Mouse (Mus musculus): ENCODE measurements around the gene Arf6. TPM values are rescaled to one million over a fixed set of nuclear protein-coding genes. Genes with fewer than 3 reads are reported as not detected.

The Arf6 gene
- polyA plus RNA-seq (2014; fragmentation: Nextera tagmentation; extraction: Ambion mirVana), result 33.8 and 34.5 TPM in 2 replicates

DNA sequence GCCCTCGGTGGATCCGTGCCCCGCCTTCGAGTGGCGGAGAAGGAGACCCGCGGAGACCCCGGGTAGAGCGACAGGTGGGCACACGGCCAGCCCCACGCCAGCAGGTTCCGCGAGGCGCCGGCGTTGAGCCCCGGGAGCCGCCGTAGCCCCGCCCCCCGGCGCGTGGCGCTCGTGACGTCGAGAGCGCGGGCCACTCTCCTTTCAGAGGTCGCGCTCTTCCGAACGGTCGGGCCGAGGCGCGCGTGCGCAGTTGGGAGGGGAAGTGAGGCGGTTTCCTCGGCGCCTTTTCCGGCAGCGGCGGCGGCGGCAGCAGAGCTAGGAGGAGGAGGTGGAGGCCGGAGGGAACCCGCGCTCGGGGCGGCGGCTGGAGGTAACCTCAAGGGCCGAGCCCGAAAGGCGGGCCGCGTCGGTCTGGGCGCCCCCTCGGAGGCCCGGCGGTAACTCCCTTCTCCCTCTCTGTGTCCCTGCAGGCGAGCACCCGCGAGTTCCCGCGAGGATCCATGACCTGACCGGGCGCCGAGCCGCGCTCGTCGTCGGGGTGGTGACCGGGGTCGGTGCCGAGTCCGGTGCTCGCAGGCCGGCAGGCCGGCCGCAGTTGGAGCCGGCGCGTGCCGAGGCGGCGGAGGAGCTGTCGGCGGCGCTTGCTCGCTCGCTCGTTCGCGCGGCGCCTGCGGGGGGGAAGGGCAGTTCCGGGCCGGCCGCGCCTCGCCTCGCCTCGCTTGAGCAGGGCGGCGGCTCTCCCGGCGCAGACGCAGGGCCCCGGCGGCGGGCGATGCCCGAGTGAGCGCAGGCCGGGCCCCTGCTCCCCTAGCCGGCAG, at the start of gene Arf6, which contains the start of gene Gm9887:
Arf6 (plus strand) TSS at position 297 of the 818 bp plus-strand sequence.
Gm9887 (minus strand) TSS at position 605 of the 818 bp plus-strand sequence.
- DNase-seq (ENCODE audit: low spot score) (peak; percentile 98), ATAC-seq (peak; percentile 95)
- H3K9me3 ChIP-seq (replicated peaks; ENCODE audit: control insufficient read depth, low read length), result no peaks in the 10 kb centered on the region

DNA sequence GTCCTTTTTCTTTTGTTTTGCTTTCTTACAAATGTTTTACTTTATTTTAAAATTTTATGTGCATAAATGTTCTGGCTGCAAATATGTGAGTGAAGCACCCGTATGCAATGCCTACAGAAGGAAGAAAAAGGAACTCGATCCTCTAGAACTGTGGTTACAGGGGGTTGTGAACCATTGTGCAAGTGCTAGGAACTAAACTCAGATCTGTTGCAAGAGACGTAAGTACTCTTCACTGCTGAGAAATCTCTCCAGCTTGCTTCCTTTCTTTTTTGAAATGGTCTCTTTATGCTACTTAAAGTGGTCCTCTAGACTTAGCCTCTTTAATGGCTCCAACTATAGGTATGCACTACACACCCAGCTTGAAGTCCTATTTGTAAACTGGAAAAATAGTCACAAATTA, 40.8 kb upstream of the Arf6 start:
- Histone ChIP-seq H3K27me3 (replicated peaks; ENCODE audit: control insufficient read depth, insufficient read depth, low read length) (no peaks in the 10 kb centered on the region), H3K9me3 (replicated peaks; ENCODE audit: control insufficient read depth, low read length) (no peaks in the 10 kb centered on the region), H3K4me2 (ENCODE audit: low read length) (no peak overlapping the region), H3K36me3 (ENCODE audit: control insufficient read depth, insufficient read depth, low read length) (peaks cover 56% of the 10 kb centered on the region), H3K4me1 (ENCODE audit: control insufficient read depth, insufficient read depth, low read length) (no peaks in the 10 kb centered on the region), H3K27ac (ENCODE audit: low read depth, low read length) (no peak overlapping the region), H3K9ac (ENCODE audit: low read length) (no peak overlapping the region), H3K4me3 (ENCODE audit: low read depth, low read length) (no peak overlapping the region)
- DNase-seq (ENCODE audit: low spot score) (no peak), ATAC-seq (no peak)
- 94% methylated on average over 3 of the region's 3 CpGs for WGBS

More for the DNA sequence above, at the start of gene Arf6, which contains the start of gene Gm9887:
- peak within 1 kb of the TSS; percentile 92 for H3K27ac ChIP-seq (ENCODE audit: low read depth, low read length)
- peaks cover 7% of the 10 kb centered on the region; the same call in 1 of the 2 replicates for H3K36me3 ChIP-seq (ENCODE audit: control insufficient read depth, insufficient read depth, low read length)
- peak within 1 kb of the TSS; percentile 96 for H3K4me3 ChIP-seq (ENCODE audit: low read depth, low read length)
- peak within 1 kb of the TSS; percentile 96 for H3K9ac ChIP-seq (ENCODE audit: low read length)
- peaks cover 12% of the 10 kb centered on the region for H3K4me1 ChIP-seq (ENCODE audit: control insufficient read depth, insufficient read depth, low read length)
- no peaks in the 10 kb centered on the region for H3K27me3 ChIP-seq (replicated peaks; ENCODE audit: control insufficient read depth, insufficient read depth, low read length)
- peak within 1 kb of the TSS; percentile 94 for H3K4me2 ChIP-seq (ENCODE audit: low read length)
- under 1% methylated on average over 68 of the region's 121 CpGs for WGBS

DNA sequence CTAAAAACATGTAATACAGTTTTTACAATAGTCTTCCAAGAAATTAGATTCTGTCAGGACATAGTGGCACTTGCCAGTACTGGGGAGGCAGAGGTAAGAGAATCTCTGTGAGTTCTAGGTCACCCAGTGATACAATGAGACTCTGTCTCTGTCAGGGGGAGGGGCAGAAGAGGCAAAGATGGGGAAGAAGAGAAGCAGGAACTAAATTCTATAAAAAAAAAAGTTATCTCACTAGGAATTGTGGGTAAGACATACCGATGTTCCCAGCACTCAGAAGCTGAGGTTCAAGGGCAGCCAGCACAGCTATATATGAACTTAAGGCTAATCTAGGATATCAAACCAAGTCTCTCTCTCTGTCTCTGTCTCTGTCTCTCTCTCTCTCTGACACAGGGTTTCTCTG, 39.8 kb upstream of the Arf6 start:
- 100% methylated on average over 1 of the region's 1 CpGs for WGBS

DNA sequence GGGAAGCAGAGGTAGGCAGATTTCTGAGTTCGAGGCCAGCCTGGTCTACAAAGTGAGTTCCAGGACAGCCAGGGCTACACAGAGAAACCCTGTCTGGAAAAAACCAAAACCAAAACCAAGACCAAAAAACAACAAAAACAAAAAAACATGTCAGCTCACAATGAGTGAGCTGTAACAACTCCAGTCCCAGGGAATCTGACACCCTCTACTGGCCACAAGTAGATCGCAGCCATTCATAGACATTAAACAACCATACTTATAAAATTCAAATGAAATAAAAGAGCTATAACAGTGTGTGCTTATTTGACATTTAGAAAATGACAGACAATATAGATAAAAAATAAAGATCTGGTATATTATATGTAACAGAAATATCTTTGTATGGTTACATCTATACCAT, 38.4 kb upstream of the Arf6 start:
- Histone ChIP-seq H3K4me3 (ENCODE audit: low read depth, low read length) (no peak overlapping the region), H3K9ac (ENCODE audit: low read length) (no peak overlapping the region), H3K4me2 (ENCODE audit: low read length) (no peak overlapping the region), H3K27me3 (replicated peaks; ENCODE audit: control insufficient read depth, insufficient read depth, low read length) (no peaks in the 10 kb centered on the region), H3K9me3 (replicated peaks; ENCODE audit: control insufficient read depth, low read length) (no peaks in the 10 kb centered on the region), H3K36me3 (ENCODE audit: control insufficient read depth, insufficient read depth, low read length) (peaks cover 58% of the 10 kb centered on the region), H3K27ac (ENCODE audit: low read depth, low read length) (no peak overlapping the region), H3K4me1 (ENCODE audit: control insufficient read depth, insufficient read depth, low read length) (no peaks in the 10 kb centered on the region)
- DNase-seq (ENCODE audit: low spot score) (peak; percentile 47), ATAC-seq (no peak)
- WGBS, result 92% methylated on average over 2 of the region's 2 CpGs

More for the DNA sequence above, 39.8 kb upstream of the Arf6 start:
- Histone ChIP-seq H3K9ac (ENCODE audit: low read length) (no peak overlapping the region), H3K4me2 (ENCODE audit: low read length) (no peak overlapping the region), H3K27ac (ENCODE audit: low read depth, low read length) (no peak overlapping the region), H3K36me3 (ENCODE audit: control insufficient read depth, insufficient read depth, low read length) (peaks cover 56% of the 10 kb centered on the region), H3K4me1 (ENCODE audit: control insufficient read depth, insufficient read depth, low read length) (no peaks in the 10 kb centered on the region), H3K27me3 (replicated peaks; ENCODE audit: control insufficient read depth, insufficient read depth, low read length) (no peaks in the 10 kb centered on the region), H3K9me3 (replicated peaks; ENCODE audit: control insufficient read depth, low read length) (no peaks in the 10 kb centered on the region), H3K4me3 (ENCODE audit: low read depth, low read length) (no peak overlapping the region)
- ATAC-seq (no peak), DNase-seq (ENCODE audit: low spot score) (no peak)

DNA sequence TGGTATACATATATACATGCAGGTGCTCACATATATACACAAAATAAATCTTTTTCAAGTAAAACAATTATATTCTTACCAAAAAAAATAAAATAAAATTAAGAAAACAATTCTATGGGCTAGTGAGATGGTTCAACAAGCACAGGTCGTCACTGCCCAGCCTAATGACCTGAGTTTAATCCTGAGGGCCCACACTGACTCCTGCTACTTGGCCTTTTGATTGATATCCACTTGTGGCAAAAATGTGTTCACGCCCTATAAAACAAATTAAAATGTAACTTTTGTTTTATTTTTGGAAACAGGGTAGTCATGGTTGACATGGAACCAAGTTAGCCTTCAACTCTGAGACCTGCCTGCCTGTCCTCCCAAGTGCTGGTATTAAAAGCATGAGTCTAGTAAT, 22.0 kb upstream of the Arf6 start:
- no peak overlapping the region for H3K4me3 ChIP-seq (ENCODE audit: low read depth, low read length)
- H3K9me3 ChIP-seq (replicated peaks; ENCODE audit: control insufficient read depth, low read length), result no peaks in the 10 kb centered on the region
- no peak overlapping the region for H3K4me2 ChIP-seq (ENCODE audit: low read length)
- no peak for ATAC-seq
- no peaks in the 10 kb centered on the region for H3K27me3 ChIP-seq (replicated peaks; ENCODE audit: control insufficient read depth, insufficient read depth, low read length)
- no peak overlapping the region for H3K27ac ChIP-seq (ENCODE audit: low read depth, low read length)
- H3K36me3 ChIP-seq (ENCODE audit: control insufficient read depth, insufficient read depth, low read length), result peaks cover 72% of the 10 kb centered on the region
- no peaks in the 10 kb centered on the region for H3K4me1 ChIP-seq (ENCODE audit: control insufficient read depth, insufficient read depth, low read length)
- 87% methylated on average over 2 of the region's 2 CpGs for WGBS
- H3K9ac ChIP-seq (ENCODE audit: low read length), result no peak overlapping the region
- DNase-seq (ENCODE audit: low spot score), result no peak

DNA sequence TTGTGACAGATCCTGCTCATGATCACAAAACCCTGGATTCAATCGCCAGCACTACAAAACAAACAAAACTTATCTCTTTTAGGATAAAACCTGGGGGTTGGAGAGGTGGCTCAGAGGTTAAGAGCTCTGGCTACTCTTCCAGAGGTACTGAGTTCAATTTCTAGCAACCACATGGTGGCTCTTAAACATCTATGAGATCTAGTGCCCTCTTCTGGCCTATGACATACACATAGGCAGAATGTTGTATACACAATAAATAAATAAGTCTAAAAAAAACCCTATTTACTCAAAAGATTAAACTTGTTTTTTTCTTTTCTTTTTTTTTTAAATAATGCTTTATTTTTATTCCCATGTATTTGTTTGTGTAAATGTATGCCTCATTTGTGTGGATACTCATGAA, 20.3 kb upstream of the Arf6 start:
- H3K4me3 ChIP-seq (ENCODE audit: low read depth, low read length), result no peak overlapping the region
- H3K9me3 ChIP-seq (replicated peaks; ENCODE audit: control insufficient read depth, low read length), result no peaks in the 10 kb centered on the region
- peaks cover 64% of the 10 kb centered on the region for H3K36me3 ChIP-seq (ENCODE audit: control insufficient read depth, insufficient read depth, low read length)
- no peak overlapping the region for H3K4me2 ChIP-seq (ENCODE audit: low read length)
- no peak overlapping the region for H3K9ac ChIP-seq (ENCODE audit: low read length)
- ATAC-seq, result no peak
- DNase-seq (ENCODE audit: low spot score), result peak; percentile 13
- peaks cover 2% of the 10 kb centered on the region; the same call in 1 of the 2 replicates for H3K4me1 ChIP-seq (ENCODE audit: control insufficient read depth, insufficient read depth, low read length)
- H3K27ac ChIP-seq (ENCODE audit: low read depth, low read length), result no peak overlapping the region
- WGBS, result 95% methylated on average over 1 of the region's 1 CpGs
- no peaks in the 10 kb centered on the region for H3K27me3 ChIP-seq (replicated peaks; ENCODE audit: control insufficient read depth, insufficient read depth, low read length)

DNA sequence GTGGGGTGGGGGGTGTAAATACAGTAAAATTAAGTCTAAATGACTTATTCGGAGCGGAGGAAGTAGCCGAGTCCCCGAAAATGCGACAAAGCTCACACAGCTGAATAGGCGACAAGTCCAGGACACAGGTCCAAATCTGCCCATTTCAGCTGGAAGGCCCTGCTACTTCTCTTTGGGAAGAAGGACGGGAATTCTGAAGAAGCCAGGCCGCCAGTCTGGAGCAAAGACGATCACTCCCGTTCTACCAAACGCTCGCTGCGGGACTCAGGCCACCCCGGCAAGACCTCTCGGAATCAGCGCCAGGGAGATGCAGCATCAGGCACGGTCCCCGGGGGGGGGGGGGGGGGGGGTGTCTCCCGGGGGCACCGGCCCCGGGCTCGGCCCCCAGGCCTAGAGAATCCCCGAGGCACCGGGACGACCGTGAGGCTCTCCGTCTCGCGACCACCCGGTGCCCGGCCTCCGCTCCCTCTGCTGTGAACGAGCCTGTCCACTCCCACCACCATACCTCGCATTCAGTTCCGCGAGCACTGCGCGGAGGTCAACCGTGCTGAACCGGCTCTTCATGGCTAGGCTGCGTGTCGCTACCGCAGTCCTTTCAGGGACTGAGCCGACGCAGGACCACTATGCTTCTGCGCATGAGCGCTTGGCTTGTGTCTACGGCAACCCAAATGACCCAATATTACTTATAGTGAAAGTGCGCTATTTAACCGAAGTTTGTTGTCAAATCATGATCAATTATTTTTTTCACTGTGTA, 15.2 kb upstream of the Arf6 start, which contains the start of gene Nemf:
Nemf (minus strand) TSS at position 620 of the 754 bp plus-strand sequence.
- peak; percentile 95 for DNase-seq (ENCODE audit: low spot score)
- Histone ChIP-seq H3K4me2 (ENCODE audit: low read length) (peak within 1 kb of the TSS; percentile 68), H3K36me3 (ENCODE audit: control insufficient read depth, insufficient read depth, low read length) (peaks cover 23% of the 10 kb centered on the region), H3K27ac (ENCODE audit: low read depth, low read length) (peak within 1 kb of the TSS; percentile 71; the same call in 1 of the 2 replicates), H3K27me3 (replicated peaks; ENCODE audit: control insufficient read depth, insufficient read depth, low read length) (no peaks in the 10 kb centered on the region), H3K9ac (ENCODE audit: low read length) (peak within 1 kb of the TSS; percentile 90), H3K4me3 (ENCODE audit: low read depth, low read length) (peak within 1 kb of the TSS; percentile 78), H3K4me1 (ENCODE audit: control insufficient read depth, insufficient read depth, low read length) (peaks cover 7% of the 10 kb centered on the region; the same call in 1 of the 2 replicates), H3K9me3 (replicated peaks; ENCODE audit: control insufficient read depth, low read length) (no peaks in the 10 kb centered on the region)
- under 1% methylated on average over 47 of the region's 50 CpGs for WGBS
- peak; percentile 60 for ATAC-seq

DNA sequence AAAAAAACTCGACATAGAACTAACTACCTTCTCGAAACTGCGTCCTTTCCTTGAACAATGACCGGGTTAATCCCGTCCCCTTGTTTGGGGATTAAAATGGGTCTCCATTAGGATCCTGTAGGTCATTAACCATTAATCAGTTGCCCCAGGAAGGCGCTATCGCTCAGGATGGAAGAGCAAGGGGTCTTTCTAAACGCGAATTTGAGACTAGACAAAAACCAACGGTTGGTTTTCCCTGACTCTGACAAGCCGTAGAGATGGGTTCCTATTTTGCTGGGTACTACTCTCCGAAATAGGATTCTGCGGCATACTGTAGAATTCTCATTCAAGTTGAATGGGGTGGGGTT, 14.7 kb upstream of the Arf6 start:
- Histone ChIP-seq H3K9ac (ENCODE audit: low read length) (peak overlapping the region; percentile 90), H3K4me2 (ENCODE audit: low read length) (peak overlapping the region; percentile 68), H3K4me1 (ENCODE audit: control insufficient read depth, insufficient read depth, low read length) (peaks cover 7% of the 10 kb centered on the region; the same call in 1 of the 2 replicates), H3K36me3 (ENCODE audit: control insufficient read depth, insufficient read depth, low read length) (peaks cover 17% of the 10 kb centered on the region), H3K27me3 (replicated peaks; ENCODE audit: control insufficient read depth, insufficient read depth, low read length) (no peaks in the 10 kb centered on the region), H3K4me3 (ENCODE audit: low read depth, low read length) (peak overlapping the region; percentile 78), H3K9me3 (replicated peaks; ENCODE audit: control insufficient read depth, low read length) (no peaks in the 10 kb centered on the region), H3K27ac (ENCODE audit: low read depth, low read length) (no peak overlapping the region)
- no peak; the same call in 1 of the 2 replicates for ATAC-seq
- WGBS, result 7% methylated on average over 13 of the region's 13 CpGs
- DNase-seq (ENCODE audit: low spot score), result no peak
